Mouse (Mus musculus) heart, postnatal 0 days (tissue): ENCODE measurements around the gene Dennd2c.

Experiments
- CTCF ChIP-seq: IDR thresholded peaks from 2 replicates; pipeline ENCODE4 v1.5.1; 2016; ENCODE audit warnings: antibody characterized with exemption, control low read depth, low read depth
- EP300 ChIP-seq: IDR thresholded peaks from 2 replicates; pipeline ENCODE4 v1.6.1; 2016; ENCODE audit warnings: antibody characterized with exemption, low read depth

DNA sequence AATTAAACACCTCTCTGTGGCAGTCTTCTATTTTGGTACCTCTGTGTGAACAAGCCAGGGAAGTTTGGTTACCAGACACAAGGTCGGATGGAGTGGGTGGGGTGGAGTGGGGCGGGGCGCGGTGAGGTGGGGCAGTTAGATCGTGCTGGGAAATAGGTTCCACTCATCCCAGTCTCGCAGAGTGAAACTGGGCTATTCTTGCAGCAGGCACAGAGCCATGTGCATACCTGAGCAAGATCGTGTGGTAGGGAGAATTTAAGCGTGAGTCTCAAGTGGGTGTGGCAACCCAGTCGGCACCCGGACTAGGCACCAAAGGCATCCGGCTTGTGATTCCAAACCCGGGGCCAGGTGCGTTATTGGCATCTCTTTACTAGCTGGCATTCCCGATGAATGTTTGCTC lies 495 bp upstream of the Dennd2c start:
- TF ChIP-seq CTCF, result no peak
- TF ChIP-seq EP300, result no peak
